In genomic region chr1:40084386-40084785, GRCm38 (mm10) we compare ENCODE assay signal across 12 mouse cellular contexts. TPM values are rescaled to one million over a fixed set of nuclear protein-coding genes. Genes with fewer than 3 reads are reported as not detected.
DNase-seq lines count a peak whose midpoint lies in the region; ATAC-seq and TF ChIP-seq lines count a peak whose summit lies in the region.
"Had no signal": no experiment of that assay in that cellular context is flagged by ENCODE, and none has a peak within 500 bp of the region (broad histone marks: within the 10 kb centered on the region; RNA-seq: fewer than 3 reads in every experiment).

No protein-coding gene starts in this region.

- no peak for DNase-seq in hindbrain, postnatal 0 days (ENCODE audit: low spot score)
- DNase-seq in B cell, adult 2 months = peak; percentile 70 to 73
- peak; percentile 4 for DNase-seq in T-cell, adult 2 months (ENCODE audit: low spot score)
- DNase-seq in heart, adult 2 months = no peak

- TF ChIP-seq POLR2A in heart, adult 2 months (IDR thresholded peaks at IDR 0.05; ENCODE audit: insufficient read depth, low read depth, low read length) = no peak

- 0 out of 2 replicates have a peak overlapping the region, but pooled peaks have one; percentile 3 for H3K4me2 ChIP-seq in hindbrain, postnatal 0 days (ENCODE audit: low read depth, low read length)
- H3K4me2 ChIP-seq in hindbrain, embryonic 12.5 days (replicated peaks) = no peak overlapping the region
- H3K4me2 ChIP-seq in midbrain, embryonic 16.5 days (ENCODE audit: low read length) = peak overlapping the region; percentile 3; the same call in 1 of the 2 replicates
- H3K4me2 ChIP-seq in intestine, embryonic 16.5 days (ENCODE audit: low read depth, low read length) = no peak overlapping the region

- TF ChIP-seq CTCF in hindbrain, postnatal 0 days (IDR thresholded peaks at IDR 0.05; ENCODE audit: low read depth) = no peak
- TF ChIP-seq CTCF in heart, adult 2 months (IDR thresholded peaks at IDR 0.05) = no peak

- no peak overlapping the region for H3K27ac ChIP-seq in hindbrain, postnatal 0 days
- H3K27ac ChIP-seq in hindbrain, embryonic 12.5 days = no peak overlapping the region
- no peak overlapping the region for H3K27ac ChIP-seq in midbrain, embryonic 16.5 days (ENCODE audit: low read length)
- no peak overlapping the region for H3K27ac ChIP-seq in intestine, embryonic 16.5 days (ENCODE audit: low read length)
- no peak overlapping the region for H3K27ac ChIP-seq in heart, adult 2 months
- H3K27ac ChIP-seq: hindbrain, embryonic 15.5 days had no signal

- H3K79me2 ChIP-seq in heart, adult 2 months (replicated peaks; ENCODE audit: control insufficient read depth, insufficient read depth, low read length) = no peaks in the 10 kb centered on the region

- H3K9ac ChIP-seq in hindbrain, postnatal 0 days (replicated peaks; ENCODE audit: low read length) = no peak overlapping the region
- no peak overlapping the region for H3K9ac ChIP-seq in hindbrain, embryonic 12.5 days
- H3K9ac ChIP-seq in midbrain, embryonic 16.5 days (ENCODE audit: low read depth, low read length) = no peak overlapping the region
- no peak overlapping the region for H3K9ac ChIP-seq in intestine, embryonic 16.5 days (ENCODE audit: low read depth, low read length)
- no peak overlapping the region for H3K9ac ChIP-seq in heart, adult 2 months (ENCODE audit: low read depth, low read length)

- no peak for ATAC-seq in hindbrain, postnatal 0 days
- no peak for ATAC-seq in hindbrain, embryonic 12.5 days (ENCODE audit: low FRiP score)
- no peak for ATAC-seq in midbrain, embryonic 16.5 days
- no peak for ATAC-seq in intestine, embryonic 16.5 days

- H3K36me3 ChIP-seq in hindbrain, postnatal 0 days (ENCODE audit: insufficient read depth, low read length) = no peaks in the 10 kb centered on the region
- no peaks in the 10 kb centered on the region for H3K36me3 ChIP-seq in hindbrain, embryonic 12.5 days
- H3K36me3 ChIP-seq in midbrain, embryonic 16.5 days (ENCODE audit: control insufficient read depth, insufficient read depth, low read length) = no peaks in the 10 kb centered on the region
- no peaks in the 10 kb centered on the region for H3K36me3 ChIP-seq in intestine, embryonic 16.5 days (ENCODE audit: control insufficient read depth, insufficient read depth, low read length)
- no peaks in the 10 kb centered on the region for H3K36me3 ChIP-seq in heart, adult 2 months (ENCODE audit: control insufficient read depth, insufficient read depth, low read length)
- H3K36me3 ChIP-seq: hindbrain, embryonic 15.5 days had no signal

- intact Hi-C loops in heart, adult 2 months (cut with DNase I) = no loop called here

- TF ChIP-seq EP300 in heart, adult 2 months (IDR thresholded peaks at IDR 0.05; ENCODE audit: insufficient read depth, low read depth, low read length) = no peak

- H3K4me1 ChIP-seq in hindbrain, postnatal 0 days (ENCODE audit: insufficient read depth, low read length) = no peaks in the 10 kb centered on the region; the same call in 1 of the 2 replicates
- H3K4me1 ChIP-seq in hindbrain, embryonic 12.5 days = 0 out of 2 replicates have a peak, but pooled peaks cover 3% of the 10 kb centered on the region
- H3K4me1 ChIP-seq in midbrain, embryonic 16.5 days (ENCODE audit: control insufficient read depth, insufficient read depth, low read length) = peaks cover 12% of the 10 kb centered on the region
- H3K4me1 ChIP-seq in intestine, embryonic 16.5 days (ENCODE audit: control insufficient read depth, insufficient read depth, low read length) = 0 out of 2 replicates have a peak, but pooled peaks cover 3% of the 10 kb centered on the region
- H3K4me1 ChIP-seq in heart, adult 2 months (ENCODE audit: control insufficient read depth, insufficient read depth, low read length) = peaks cover 2% of the 10 kb centered on the region

- no peaks in the 10 kb centered on the region for H3K27me3 ChIP-seq in hindbrain, postnatal 0 days (ENCODE audit: insufficient read depth, low read length)
- H3K27me3 ChIP-seq in hindbrain, embryonic 12.5 days = peaks cover 4% of the 10 kb centered on the region; the same call in 1 of the 2 replicates
- no peaks in the 10 kb centered on the region for H3K27me3 ChIP-seq in midbrain, embryonic 16.5 days (ENCODE audit: control insufficient read depth, insufficient read depth, low read depth, low read length)
- H3K27me3 ChIP-seq in intestine, embryonic 16.5 days (replicated peaks; ENCODE audit: control insufficient read depth, insufficient read depth, low read length) = no peaks in the 10 kb centered on the region
- H3K27me3 ChIP-seq in heart, adult 2 months (ENCODE audit: control insufficient read depth, insufficient read depth, low read length) = no peaks in the 10 kb centered on the region

- no peak overlapping the region for H3K4me3 ChIP-seq in hindbrain, postnatal 0 days (ENCODE audit: low read length)
- no peak overlapping the region for H3K4me3 ChIP-seq in hindbrain, embryonic 12.5 days
- H3K4me3 ChIP-seq in midbrain, embryonic 16.5 days (ENCODE audit: low read depth, low read length) = no peak overlapping the region
- no peak overlapping the region for H3K4me3 ChIP-seq in intestine, embryonic 16.5 days (ENCODE audit: low read length)
- no peak overlapping the region for H3K4me3 ChIP-seq in heart, adult 2 months
- H3K4me3 ChIP-seq: erythroblast, embryonic 14.5 days had no signal

- WGBS in hindbrain, postnatal 0 days = 64% methylated on average over 3 of the region's 3 CpGs
- WGBS in hindbrain, embryonic 12.5 days = 68% methylated on average over 3 of the region's 3 CpGs
- WGBS in midbrain, embryonic 16.5 days = 74% methylated on average over 3 of the region's 3 CpGs
- 37% methylated on average over 3 of the region's 3 CpGs for WGBS in intestine, embryonic 16.5 days
- WGBS in heart, adult 2 months = 25% methylated on average over 3 of the region's 3 CpGs

- no peaks in the 10 kb centered on the region for H3K9me3 ChIP-seq in hindbrain, postnatal 0 days (ENCODE audit: low read length)
- H3K9me3 ChIP-seq in hindbrain, embryonic 12.5 days (replicated peaks) = no peaks in the 10 kb centered on the region
- H3K9me3 ChIP-seq in midbrain, embryonic 16.5 days (replicated peaks; ENCODE audit: control insufficient read depth, low read length, poor library complexity, severe bottlenecking) = no peaks in the 10 kb centered on the region
- H3K9me3 ChIP-seq in intestine, embryonic 16.5 days (ENCODE audit: control insufficient read depth, low read length) = no peaks in the 10 kb centered on the region
- H3K9me3 ChIP-seq: hindbrain, embryonic 15.5 days had no signal

RNA-seq across cellular contexts. Expression of gene Il1r2, which starts 10.5 kb away (rescaled TPM):
- total RNA-seq in hindbrain, postnatal 0 days (2014; rRNA removed) = 0.37 and 4.3 TPM in 2 replicates
- 1.4 and 1.5 TPM in 2 replicates for polyA plus RNA-seq in hindbrain, postnatal 0 days (2015; fragmentation: Nextera tagmentation; extraction: Ambion mirVana)
- polyA plus RNA-seq in hindbrain, embryonic 12.5 days (2016; fragmentation: Nextera tagmentation; extraction: Ambion mirVana) = 0.23 and 0.52 TPM in 2 replicates
- 0.72 and 1.2 TPM in 2 replicates for polyA plus RNA-seq in midbrain, embryonic 16.5 days (2015; fragmentation: Nextera tagmentation; extraction: Ambion mirVana)
- 1.5 and 2.0 TPM in 2 replicates for polyA plus RNA-seq in intestine, embryonic 16.5 days (2015; fragmentation: Nextera tagmentation; extraction: Ambion mirVana)
- total RNA-seq in heart, adult 2 months (2021) = under 1 TPM in 1 of 2 experiments, not detected in 1; 0.23 TPM
- 0.20 TPM in 2 replicates for polyA plus RNA-seq in heart, adult 2 months (2012; rRNA removed)
- total RNA-seq: layer of hippocampus, adult 18-20 months; liver, adult 2 months; MEL had no signal
- polyA plus RNA-seq: erythroblast, embryonic 14.5 days had no signal

Comparison
In these comparisons a context has a peak if more than half of its experiments do, and no peak if none do; other contexts are left out.
1. H3K4me2 ChIP-seq: peak in hindbrain, postnatal 0 days (single experiment) and midbrain, embryonic 16.5 days (single experiment); none in hindbrain, embryonic 12.5 days (single experiment) and intestine, embryonic 16.5 days (single experiment).
2. DNase-seq: peak in B cell, adult 2 months (2 of 2) and T-cell, adult 2 months (single experiment); none in hindbrain, postnatal 0 days (single experiment) and heart, adult 2 months (0 of 2).